Mouse (Mus musculus) heart, embryonic 15.5 days (tissue): ENCODE measurements around the gene Timmdc1. TPM values are rescaled to one million over a fixed set of nuclear protein-coding genes. Genes with fewer than 3 reads are reported as not detected.

Source experiments
- ATAC-seq: fragments of 200-750 bp; cut with Nextera tagmentation; replicated peaks from 2 replicates; pipeline ENCODE4 v1.8.0; 2017; ENCODE audit warnings: low read depth, moderate TSS enrichment; ENCODE audit not compliant: insufficient number of reproducible peaks, insufficient read depth, low FRiP score
- H3K27ac ChIP-seq: fragments of 300-500 bp; sonication (generic); 2 replicates; pipeline ENCODE4 v1.5.1; 2015; ENCODE audit warnings: mild to moderate bottlenecking, inconsistent platforms
- H3K27me3 ChIP-seq: fragments of 300-500 bp; sonication (generic); 2 replicates; pipeline ENCODE4 v1.6.1; 2015; ENCODE audit warnings: inconsistent platforms
- H3K36me3 ChIP-seq: fragments of 300-500 bp; sonication (generic); 2 replicates; pipeline ENCODE4 v1.6.1; 2015; ENCODE audit warnings: mild to moderate bottlenecking, inconsistent platforms
- H3K4me1 ChIP-seq: fragments of 300-500 bp; sonication (generic); replicated peaks from 2 replicates; pipeline ENCODE4 v1.6.1; 2015; ENCODE audit warnings: inconsistent platforms
- H3K4me2 ChIP-seq: fragments of 300-500 bp; sonication (generic); 2 replicates; pipeline ENCODE4 v1.6.1; 2015; ENCODE audit warnings: inconsistent platforms, mild to moderate bottlenecking, moderate library complexity
- H3K4me3 ChIP-seq: fragments of 300-500 bp; sonication (generic); 2 replicates; pipeline ENCODE4 v1.5.1; 2015; ENCODE audit warnings: mild to moderate bottlenecking, inconsistent platforms
- H3K9ac ChIP-seq: fragments of 300-500 bp; sonication (generic); 2 replicates; pipeline ENCODE4 v1.6.1; 2015; ENCODE audit warnings: mild to moderate bottlenecking, inconsistent platforms
- H3K9me3 ChIP-seq: fragments of 300-500 bp; sonication (generic); replicated peaks from 2 replicates; pipeline ENCODE4 v1.6.1; 2016; ENCODE audit warnings: inconsistent platforms
- WGBS: fragments of 180-500 bp; shearing (Covaris S2); methylation state at CpG from one replicate; pipeline ENCODE4 v1.1.7; 2015; ENCODE audit warnings: mixed read lengths; 5-methylcytosine and 5-hydroxymethylcytosine counted together
- polyA plus RNA-seq: library from polyadenylated mRNA; unstranded; fragments of >200 nt; fragmentation: Nextera tagmentation; extraction: Ambion mirVana; gene quantifications from 2 replicates; pipeline ENCODE4 v1.2.1, GENCODE M21; 2015

Gene Timmdc1
- polyA plus RNA-seq, 1 experiment from 2014 or later, result 38.1 TPM

- Histone ChIP-seq H3K27me3 (no peaks in the 10 kb centered on the region), H3K4me2 (no peak overlapping the region), H3K27ac (no peak overlapping the region), H3K4me1 (peaks cover 12% of the 10 kb centered on the region), H3K9me3 (no peaks in the 10 kb centered on the region), H3K4me3 (no peak overlapping the region), H3K36me3 (peaks cover 56% of the 10 kb centered on the region), H3K9ac (no peak overlapping the region)
- ATAC-seq, result no peak
- WGBS, result 92% methylated on average over 12 of the region's 12 CpGs
Observed at GRCm38 (mm10) chr16:38448458-38448857, 74.0 kb downstream of the Timmdc1 start.

Other genes with a start within 250 kb of the Timmdc1 start
- gene Nr1i2, start 227.8 kb downstream of the Timmdc1 start, polyA plus RNA-seq, result 0.06 TPM in 1 of 2 replicates, not detected in the other
- gene Maats1, start 180.5 kb downstream of the Timmdc1 start, polyA plus RNA-seq, result 0.10 and 0.13 TPM in 2 replicates
- gene Cox17, start 175.7 kb downstream of the Timmdc1 start, polyA plus RNA-seq, result 224 and 350 TPM in 2 replicates
- gene Gm21987, start 175.6 kb downstream of the Timmdc1 start, polyA plus RNA-seq, result 3.2 and 4.1 TPM in 2 replicates
- gene Popdc2, start 160.5 kb downstream of the Timmdc1 start, polyA plus RNA-seq, result 327 and 350 TPM in 2 replicates
- 2.0 and 2.8 TPM in 2 replicates for gene Pla1a, start 89.5 kb downstream of the Timmdc1 start, polyA plus RNA-seq
- gene Adprh, start 70.0 kb downstream of the Timmdc1 start, polyA plus RNA-seq, result 81.1 and 87.5 TPM in 2 replicates
- gene Cd80, start 67.1 kb downstream of the Timmdc1 start, polyA plus RNA-seq, result 0.53 and 0.61 TPM in 2 replicates
- 24.0 and 29.9 TPM in 2 replicates for gene Poglut1, start 27.6 kb upstream of the Timmdc1 start, polyA plus RNA-seq
- gene Tmem39a, start 36.0 kb upstream of the Timmdc1 start, polyA plus RNA-seq, result 50.5 and 72.2 TPM in 2 replicates
- gene Arhgap31, start 190.6 kb upstream of the Timmdc1 start, polyA plus RNA-seq, result 36.1 and 36.5 TPM in 2 replicates
- gene B4galt4, start 219.6 kb upstream of the Timmdc1 start, polyA plus RNA-seq, result 21.9 and 24.9 TPM in 2 replicates